Mouse (Mus musculus) cortical plate, adult 2 months (tissue): ENCODE data around the gene Ccl20. TPM values are rescaled to one million over a fixed set of nuclear protein-coding genes. Genes with fewer than 3 reads are reported as not detected.

Experiments used
- H3K27ac ChIP-seq: fragments of 200-500 bp; 2 replicates; pipeline ENCODE4 v1.5.1; 2012; ENCODE audit warnings: low read length, control low read depth, inconsistent platforms; ENCODE audit not compliant: insufficient read depth
- H3K4me1 ChIP-seq: fragments of 200-500 bp; 2 replicates; pipeline ENCODE4 v1.6.1; 2011; ENCODE audit warnings: low read length; ENCODE audit not compliant: control insufficient read depth, insufficient read depth
- H3K4me3 ChIP-seq: fragments of 200-500 bp; 2 replicates; pipeline ENCODE4 v1.5.1; 2011; ENCODE audit warnings: mild to moderate bottlenecking, low read length, control low read depth; ENCODE audit not compliant: insufficient read depth
- CTCF ChIP-seq: fragments of 200-500 bp; IDR thresholded peaks from 2 replicates; pipeline ENCODE4 v1.5.1; 2011; ENCODE audit warnings: mild to moderate bottlenecking, control low read depth, low read length; ENCODE audit not compliant: insufficient read depth; ENCODE audit errors: extremely low read depth
- POLR2A ChIP-seq: fragments of 200-500 bp; IDR thresholded peaks from 2 replicates; pipeline ENCODE4 v1.6.1; 2011; ENCODE audit warnings: mild to moderate bottlenecking, low read length, control low read depth; ENCODE audit not compliant: insufficient read depth; ENCODE audit errors: extremely low read depth
- polyA plus RNA-seq: library from polyadenylated mRNA; depleted of rRNA; stranded (reverse); fragments of >200 nt; gene quantifications from 2 replicates; pipeline ENCODE4 v1.2.3, GENCODE M21; 2012; rRNA removed

Ccl20 gene
- not detected in 2 replicates for polyA plus RNA-seq

GRCm38 (mm10) chr1:83116447-83117137 lies at the start of gene Ccl20:
Gene Ccl20 (plus strand): TSS chr1:83116766.
- no peaks in the 10 kb centered on the region; the same call in 1 of the 2 replicates for H3K4me1 ChIP-seq
- no peak within 1 kb of the TSS for H3K4me3 ChIP-seq
- TF ChIP-seq CTCF (no peak), POLR2A (no peak)
- H3K27ac ChIP-seq = no peak within 1 kb of the TSS

GRCm38 (mm10) chr1:83067205-83067604 lies 49.4 kb upstream of the Ccl20 start:
- 0 out of 2 replicates have a peak overlapping the region, but pooled peaks have one; percentile 4 for H3K4me3 ChIP-seq
- TF ChIP-seq POLR2A (no peak), CTCF (no peak)
- H3K27ac ChIP-seq = no peak overlapping the region
- no peaks in the 10 kb centered on the region; the same call in 1 of the 2 replicates for H3K4me1 ChIP-seq

GRCm38 (mm10) chr1:83075526-83076189 lies 40.9 kb upstream of the Ccl20 start:
- Histone ChIP-seq H3K27ac (no peak overlapping the region), H3K4me3 (0 out of 2 replicates have a peak overlapping the region, but pooled peaks have one; percentile 1), H3K4me1 (no peaks in the 10 kb centered on the region)
- no peak for TF ChIP-seq CTCF
- no peak for TF ChIP-seq POLR2A

GRCm38 (mm10) chr1:83076190-83076917 lies 40.2 kb upstream of the Ccl20 start:
- 0 out of 2 replicates have a peak overlapping the region, but pooled peaks have one; percentile 1 for H3K4me3 ChIP-seq
- H3K27ac ChIP-seq = no peak overlapping the region
- no peak for TF ChIP-seq POLR2A
- TF ChIP-seq CTCF = peak; percentile 66
- H3K4me1 ChIP-seq = no peaks in the 10 kb centered on the region

- no peak for TF ChIP-seq CTCF
- TF ChIP-seq POLR2A = no peak
- Histone ChIP-seq H3K27ac (no peak overlapping the region), H3K4me1 (no peaks in the 10 kb centered on the region), H3K4me3 (no peak overlapping the region)
These were observed 39.5 kb upstream of the Ccl20 start for GRCm38 (mm10) chr1:83077016-83077415.

GRCm38 (mm10) chr1:83084790-83085189 lies 31.8 kb upstream of the Ccl20 start:
- Histone ChIP-seq H3K27ac (no peak overlapping the region), H3K4me3 (no peak overlapping the region), H3K4me1 (no peaks in the 10 kb centered on the region)
- TF ChIP-seq POLR2A (no peak), CTCF (no peak)

- TF ChIP-seq POLR2A = no peak
- TF ChIP-seq CTCF = no peak
- H3K4me1 ChIP-seq = no peaks in the 10 kb centered on the region
- no peak overlapping the region for H3K27ac ChIP-seq
- no peak overlapping the region for H3K4me3 ChIP-seq
These were observed 25.3 kb upstream of the Ccl20 start for GRCm38 (mm10) chr1:83091268-83091667.

- Histone ChIP-seq H3K4me3 (no peak overlapping the region), H3K27ac (no peak overlapping the region), H3K4me1 (no peaks in the 10 kb centered on the region)
- TF ChIP-seq POLR2A = no peak
- no peak for TF ChIP-seq CTCF
These were observed 19.6 kb upstream of the Ccl20 start for GRCm38 (mm10) chr1:83096935-83097334.

GRCm38 (mm10) chr1:83099160-83099559 lies 17.4 kb upstream of the Ccl20 start:
- Histone ChIP-seq H3K27ac (no peak overlapping the region), H3K4me1 (no peaks in the 10 kb centered on the region)
- TF ChIP-seq POLR2A = no peak
- no peak for TF ChIP-seq CTCF

More at GRCm38 (mm10) chr1:83099160-83099559, 17.4 kb upstream of the Ccl20 start:
- no peak overlapping the region for H3K4me3 ChIP-seq
